Mouse (Mus musculus): Measurements from ENCODE around the gene Cyth3.

GRCm38 (mm10) chr5:143669393-143669792 lies 47.1 kb downstream of the Cyth3 start:
- no peak for TF ChIP-seq CTCF (IDR thresholded peaks at IDR 0.05; ENCODE audit: borderline replicate concordance, insufficient read depth, low read depth, low read length)
- no peak for TF ChIP-seq POLR2A (IDR thresholded peaks at IDR 0.05; ENCODE audit: borderline replicate concordance, insufficient read depth, low read length)

All from cerebellum, adult 2 months (tissue).